Mouse (Mus musculus) limb, embryonic 15.5 days (tissue): ENCODE results near the gene Fam131b. TPM values are rescaled to one million over a fixed set of nuclear protein-coding genes. Genes with fewer than 3 reads are reported as not detected.

Experiments used
- ATAC-seq: fragments of 200-750 bp; cut with Nextera tagmentation; 2 replicates; pipeline ENCODE4 v1.8.0; 2017; ENCODE audit warnings: low read depth, moderate TSS enrichment; ENCODE audit not compliant: insufficient number of reproducible peaks, low FRiP score, low TSS enrichment
- H3K27ac ChIP-seq: fragments of 300-500 bp; sonication (generic); 2 replicates; pipeline ENCODE4 v1.5.1; 2015; ENCODE audit warnings: moderate library complexity, mild to moderate bottlenecking, inconsistent platforms
- H3K27me3 ChIP-seq: fragments of 300-500 bp; sonication (generic); 2 replicates; pipeline ENCODE4 v1.6.1; 2015; ENCODE audit warnings: inconsistent platforms
- H3K36me3 ChIP-seq: fragments of 300-500 bp; sonication (generic); 2 replicates; pipeline ENCODE4 v1.6.1; 2015; ENCODE audit warnings: inconsistent platforms
- H3K4me1 ChIP-seq: fragments of 300-500 bp; sonication (generic); 2 replicates; pipeline ENCODE4 v1.6.1; 2015; ENCODE audit warnings: inconsistent platforms
- H3K4me2 ChIP-seq: fragments of 300-500 bp; sonication (generic); 2 replicates; pipeline ENCODE4 v1.6.1; 2015; ENCODE audit warnings: mild to moderate bottlenecking, inconsistent platforms
- H3K4me3 ChIP-seq: fragments of 300-500 bp; sonication (generic); 2 replicates; pipeline ENCODE4 v1.5.1; 2015; ENCODE audit warnings: mild to moderate bottlenecking, inconsistent platforms
- H3K9ac ChIP-seq: fragments of 300-500 bp; sonication (generic); 2 replicates; pipeline ENCODE4 v1.6.1; 2015; ENCODE audit warnings: inconsistent platforms
- H3K9me3 ChIP-seq: fragments of 300-500 bp; sonication (generic); 2 replicates; pipeline ENCODE4 v1.6.1; 2016; ENCODE audit warnings: inconsistent platforms
- WGBS: fragments of 180-500 bp; shearing (Covaris S2); methylation state at CpG from one replicate; pipeline ENCODE4 v1.1.7; 2015; 5-methylcytosine and 5-hydroxymethylcytosine counted together
- polyA plus RNA-seq: library from polyadenylated mRNA; unstranded; fragments of >200 nt; fragmentation: Nextera tagmentation; extraction: Ambion mirVana; gene quantifications from 2 replicates; pipeline ENCODE4 v1.2.1, GENCODE M21; 2015

The Fam131b gene
- polyA plus RNA-seq, 1 experiment from 2014 or later = 0.19 TPM

GRCm38 (mm10) chr6:42354076-42355019 is 29.9 kb upstream of the Fam131b start:
- H3K9ac ChIP-seq = no peak overlapping the region
- H3K36me3 ChIP-seq = peaks cover 64% of the 10 kb centered on the region
- H3K27ac ChIP-seq = peak overlapping the region; percentile 67
- H3K4me1 ChIP-seq = peaks cover 55% of the 10 kb centered on the region
- no peaks in the 10 kb centered on the region for H3K27me3 ChIP-seq
- H3K4me2 ChIP-seq = peak overlapping the region; percentile 25
- H3K4me3 ChIP-seq = no peak overlapping the region; the same call in 1 of the 2 replicates
- WGBS = 49% methylated on average over 11 of the region's 11 CpGs
- no peaks in the 10 kb centered on the region for H3K9me3 ChIP-seq
- no peak for ATAC-seq

- H3K4me3 ChIP-seq = no peak overlapping the region
- H3K27ac ChIP-seq = peak overlapping the region; percentile 61
- no peak for ATAC-seq
- no peaks in the 10 kb centered on the region for H3K27me3 ChIP-seq
- WGBS = 49% methylated on average over 8 of the region's 8 CpGs
- H3K9me3 ChIP-seq = no peaks in the 10 kb centered on the region
- peaks cover 54% of the 10 kb centered on the region for H3K36me3 ChIP-seq
- peaks cover 66% of the 10 kb centered on the region for H3K4me1 ChIP-seq
- no peak overlapping the region for H3K9ac ChIP-seq
- H3K4me2 ChIP-seq = peak overlapping the region; percentile 25; the same call in 1 of the 2 replicates
Measured at GRCm38 (mm10) chr6:42353180-42353579, 28.7 kb upstream of the Fam131b start.

DNA sequence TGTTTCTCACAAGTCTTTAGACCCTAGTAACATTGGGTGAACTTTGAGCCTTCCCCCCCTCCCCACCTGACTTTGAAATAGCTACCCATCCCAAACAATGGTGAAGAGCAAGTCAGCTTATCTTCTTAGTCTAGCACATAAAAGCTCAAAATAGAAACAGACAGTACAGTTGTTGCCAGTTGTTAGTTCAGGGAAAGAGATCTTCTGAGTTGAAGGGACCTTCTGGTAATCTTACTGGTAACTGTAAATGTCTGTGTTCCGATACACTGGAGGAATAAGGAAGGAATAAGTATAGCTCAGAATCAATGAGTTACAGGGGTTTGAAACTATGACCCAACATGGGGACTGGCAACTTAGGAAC is 28.0 kb upstream of the Fam131b start:
- no peaks in the 10 kb centered on the region for H3K27me3 ChIP-seq
- no peak overlapping the region for H3K9ac ChIP-seq
- peaks cover 66% of the 10 kb centered on the region for H3K4me1 ChIP-seq
- peak overlapping the region; percentile 44 for H3K27ac ChIP-seq
- ATAC-seq = no peak
- H3K4me2 ChIP-seq = peak overlapping the region; percentile 84; the same call in 1 of the 2 replicates
- 92% methylated on average over 1 of the region's 1 CpGs for WGBS
- no peaks in the 10 kb centered on the region for H3K9me3 ChIP-seq
- H3K36me3 ChIP-seq = peaks cover 47% of the 10 kb centered on the region
- 0 out of 2 replicates have a peak overlapping the region, but pooled peaks have one; percentile 82 for H3K4me3 ChIP-seq

DNA sequence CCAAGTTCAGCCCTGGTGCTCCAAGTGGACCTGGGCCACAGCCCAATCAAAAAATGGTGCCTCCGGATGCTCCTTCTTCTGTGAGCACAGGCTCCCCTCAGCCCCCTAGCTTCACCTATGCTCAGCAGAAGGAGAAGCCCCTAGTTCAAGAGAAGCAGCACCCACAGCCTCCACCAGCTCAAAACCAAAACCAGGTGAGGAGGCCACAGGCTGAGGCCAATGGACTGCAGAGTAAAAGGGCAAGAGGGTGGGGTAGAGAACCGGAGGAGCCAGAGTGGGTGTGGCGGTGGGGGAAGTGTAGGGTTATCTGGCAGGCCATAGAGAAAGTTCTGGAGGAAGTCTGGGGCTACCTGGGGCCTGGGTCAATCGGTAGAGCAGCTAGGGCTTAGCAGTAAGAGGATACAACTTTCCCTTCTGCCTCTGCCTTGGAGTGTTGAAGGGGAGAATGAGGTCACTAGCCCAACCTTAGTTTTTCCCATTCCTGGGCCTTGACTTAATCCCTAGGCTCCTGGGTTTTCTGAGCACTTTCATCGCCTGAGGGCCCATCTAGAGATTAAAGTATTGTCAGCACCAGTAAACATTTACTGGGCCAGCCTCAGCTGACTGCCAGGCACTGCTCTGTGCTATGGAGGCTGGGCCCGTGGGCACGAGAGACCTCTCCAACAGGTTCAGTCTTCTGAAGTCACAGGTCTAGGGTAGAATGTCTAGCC is 27.5 kb upstream of the Fam131b start:
- no peak for ATAC-seq
- Histone ChIP-seq H3K27me3 (no peaks in the 10 kb centered on the region), H3K4me2 (peak overlapping the region; percentile 84), H3K4me3 (peak overlapping the region; percentile 82), H3K36me3 (peaks cover 41% of the 10 kb centered on the region), H3K9ac (no peak overlapping the region), H3K27ac (peak overlapping the region; percentile 44), H3K9me3 (no peaks in the 10 kb centered on the region), H3K4me1 (peaks cover 62% of the 10 kb centered on the region)
- WGBS = 73% methylated on average over 7 of the region's 7 CpGs

DNA sequence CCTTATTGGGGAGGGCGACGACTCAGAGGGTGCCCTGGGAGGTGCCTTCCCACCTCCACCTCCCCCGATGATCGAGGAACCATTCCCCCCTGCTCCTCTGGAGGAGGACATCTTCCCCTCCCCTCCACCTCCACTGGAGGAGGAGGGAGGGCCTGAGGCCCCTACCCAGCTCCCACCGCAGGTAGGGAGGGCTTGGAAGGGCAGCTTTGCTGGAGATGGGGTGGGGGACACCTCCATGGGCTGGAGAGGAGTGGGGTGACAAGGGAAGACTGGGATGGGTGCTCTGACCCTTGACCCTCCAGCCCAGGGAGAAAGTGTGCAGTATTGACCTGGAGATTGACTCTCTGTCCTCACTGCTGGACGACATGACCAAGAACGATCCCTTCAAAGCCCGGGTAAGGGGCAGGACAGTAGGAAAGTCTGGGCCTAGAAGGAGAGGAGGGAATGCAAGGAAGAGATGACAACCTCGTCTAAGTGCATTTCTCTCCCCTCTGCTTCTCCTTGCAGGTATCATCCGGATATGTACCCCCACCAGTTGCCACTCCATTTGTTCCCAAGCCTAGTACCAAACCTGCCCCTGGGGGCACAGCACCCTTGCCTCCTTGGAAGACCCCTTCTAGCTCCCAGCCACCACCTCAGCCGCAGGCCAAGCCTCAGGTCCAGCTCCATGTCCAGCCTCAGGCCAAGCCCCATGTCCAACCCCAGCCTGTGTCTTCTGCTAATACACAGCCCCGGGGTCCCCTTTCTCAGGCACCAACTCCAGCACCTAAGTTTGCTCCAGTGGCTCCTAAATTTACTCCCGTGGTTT is 26.7 kb upstream of the Fam131b start:
- WGBS = 37% methylated on average over 13 of the region's 13 CpGs

DNA sequence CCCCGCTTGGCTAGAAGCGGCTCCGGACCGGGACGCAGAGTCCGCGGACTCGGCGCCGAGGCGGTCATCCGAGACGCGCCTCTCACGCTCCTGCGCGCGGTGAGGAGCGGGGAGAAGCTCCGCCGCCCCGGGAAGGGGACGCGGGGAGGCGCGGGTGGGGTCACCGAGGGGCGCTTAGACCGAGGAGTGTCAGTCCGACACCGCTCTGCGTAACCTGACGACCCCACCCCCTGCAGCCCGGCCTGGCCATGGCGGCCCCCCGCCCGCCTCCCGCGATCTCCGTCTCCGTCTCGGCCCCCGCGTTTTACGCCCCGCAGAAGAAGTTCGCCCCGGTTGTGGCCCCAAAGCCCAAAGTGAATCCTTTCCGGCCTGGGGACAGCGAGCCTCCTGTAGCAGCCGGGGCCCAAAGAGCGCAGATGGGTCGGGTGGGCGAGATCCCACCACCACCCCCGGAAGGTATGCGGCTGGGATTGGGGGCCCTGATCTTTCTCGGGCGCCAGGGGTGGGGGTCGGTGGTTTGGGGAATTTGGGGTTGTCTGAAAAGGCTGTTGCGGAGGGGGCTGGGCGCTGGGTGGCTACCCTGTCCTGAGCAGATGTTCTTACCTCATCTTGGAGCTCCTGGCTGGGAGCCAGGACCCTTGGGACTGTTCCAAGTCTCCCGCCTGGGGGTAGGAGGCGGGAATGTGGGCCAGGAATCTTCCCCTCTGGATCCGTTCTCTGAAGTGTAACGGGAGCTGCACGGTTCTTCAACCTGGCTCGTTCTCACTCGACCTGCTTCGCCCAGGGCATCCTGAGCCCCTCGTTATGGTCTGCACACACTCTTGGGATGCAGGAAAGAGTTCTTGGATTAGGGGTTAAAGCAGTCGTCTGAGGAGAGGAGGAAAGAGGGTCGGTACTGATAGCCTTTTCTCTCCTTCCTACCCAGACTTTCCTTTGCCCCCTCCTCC is 25.9 kb upstream of the Fam131b start:
- under 1% methylated on average over 70 of the region's 72 CpGs for WGBS
- peak; percentile 4; the same call in 1 of the 2 replicates for ATAC-seq

More for the DNA sequence above, 26.7 kb upstream of the Fam131b start:
- Histone ChIP-seq H3K4me3 (peak overlapping the region; percentile 82), H3K4me2 (peak overlapping the region; percentile 84), H3K27ac (peak overlapping the region; percentile 96), H3K4me1 (peaks cover 58% of the 10 kb centered on the region), H3K9ac (peak overlapping the region; percentile 83), H3K27me3 (no peaks in the 10 kb centered on the region), H3K9me3 (no peaks in the 10 kb centered on the region), H3K36me3 (peaks cover 34% of the 10 kb centered on the region)
- ATAC-seq = no peak

GRCm38 (mm10) chr6:42349426-42350020 is 25.1 kb upstream of the Fam131b start, which contains the start of gene Zyx:
TSS of gene Zyx (plus strand) at chr6:42349630.
- WGBS = under 1% methylated on average over 26 of the region's 36 CpGs

More for the DNA sequence above, 25.9 kb upstream of the Fam131b start:
- Histone ChIP-seq H3K4me2 (peak overlapping the region; percentile 84), H3K27me3 (no peaks in the 10 kb centered on the region), H3K9me3 (no peaks in the 10 kb centered on the region), H3K36me3 (peaks cover 27% of the 10 kb centered on the region), H3K4me3 (peak overlapping the region; percentile 82), H3K9ac (peak overlapping the region; percentile 83), H3K27ac (peak overlapping the region; percentile 96), H3K4me1 (peaks cover 58% of the 10 kb centered on the region)

GRCm38 (mm10) chr6:42349006-42349425 is 24.6 kb upstream of the Fam131b start:
- Histone ChIP-seq H3K9me3 (no peaks in the 10 kb centered on the region), H3K4me3 (peak overlapping the region; percentile 82), H3K4me1 (peaks cover 47% of the 10 kb centered on the region), H3K27me3 (no peaks in the 10 kb centered on the region), H3K27ac (peak overlapping the region; percentile 96), H3K4me2 (peak overlapping the region; percentile 84), H3K36me3 (peaks cover 21% of the 10 kb centered on the region; the same call in 1 of the 2 replicates), H3K9ac (peak overlapping the region; percentile 83)
- WGBS = 1% methylated on average over 11 of the region's 11 CpGs
- ATAC-seq = no peak; the same call in 1 of the 2 replicates

More at GRCm38 (mm10) chr6:42349426-42350020, 25.1 kb upstream of the Fam131b start, which contains the start of gene Zyx:
- Histone ChIP-seq H3K9ac (peak within 1 kb of the TSS; percentile 83), H3K36me3 (peaks cover 21% of the 10 kb centered on the region; the same call in 1 of the 2 replicates), H3K4me1 (peaks cover 52% of the 10 kb centered on the region), H3K9me3 (no peaks in the 10 kb centered on the region), H3K27ac (peak within 1 kb of the TSS; percentile 96), H3K4me3 (peak within 1 kb of the TSS; percentile 82), H3K27me3 (no peaks in the 10 kb centered on the region), H3K4me2 (peak within 1 kb of the TSS; percentile 84)
- peak; percentile 91 for ATAC-seq

GRCm38 (mm10) chr6:42348281-42349005 is 24.0 kb upstream of the Fam131b start:
- Histone ChIP-seq H3K27ac (peak overlapping the region; percentile 7; the same call in 1 of the 2 replicates), H3K9me3 (no peaks in the 10 kb centered on the region), H3K27me3 (no peaks in the 10 kb centered on the region), H3K4me1 (peaks cover 41% of the 10 kb centered on the region), H3K4me3 (peak overlapping the region; percentile 82), H3K4me2 (peak overlapping the region; percentile 84), H3K36me3 (peaks cover 19% of the 10 kb centered on the region; the same call in 1 of the 2 replicates), H3K9ac (no peak overlapping the region)
- no peak for ATAC-seq
- WGBS = 37% methylated on average over 12 of the region's 12 CpGs
